Mouse (Mus musculus) liver, embryonic 14.5 days (tissue): ENCODE data around the gene Get4. TPM values are rescaled to one million over a fixed set of nuclear protein-coding genes. Genes with fewer than 3 reads are reported as not detected.

Experiments used
- ATAC-seq: fragments of 200-750 bp; cut with Nextera tagmentation; 2 replicates; pipeline ENCODE4 v1.8.0; 2017; ENCODE audit warnings: moderate number of reproducible peaks, mild to moderate bottlenecking, moderate library complexity; ENCODE audit not compliant: insufficient read depth
- DNase-seq, 3 experiments: peaks; one replicate each; pipeline ENCODE4 v3.0.0-alpha.2; 2012 to 2013; ENCODE audit warnings: low read depth in 3 of 3, low spot score in 3 of 3
- H3K27ac ChIP-seq: fragments of 300-500 bp; sonication (generic); 2 replicates; pipeline ENCODE4 v1.5.1; 2014; ENCODE audit warnings: moderate library complexity, mild to moderate bottlenecking, control low read depth, inconsistent platforms
- H3K27me3 ChIP-seq: fragments of 300-500 bp; sonication (generic); 2 replicates; pipeline ENCODE4 v1.6.1; 2014; ENCODE audit warnings: mild to moderate bottlenecking, low read length, moderate library complexity; ENCODE audit not compliant: control insufficient read depth, insufficient read depth
- H3K36me3 ChIP-seq: fragments of 300-500 bp; sonication (generic); replicated peaks from 2 replicates; pipeline ENCODE4 v1.6.1; 2014; ENCODE audit warnings: low read depth; ENCODE audit not compliant: control insufficient read depth, insufficient read depth
- H3K4me1 ChIP-seq, 2 experiments: fragments of 200-500 bp in 1 of 2; fragments of 300-500 bp in 1 of 2; sonication (generic) in 1 of 2; replicated peaks; 2 replicates each; pipeline ENCODE4 v1.6.1; 2012 to 2014; ENCODE audit warnings: antibody characterized with exemption in 1 of 2, inconsistent platforms in 1 of 2, low read length in 1 of 2; ENCODE audit not compliant: control insufficient read depth in 2 of 2, insufficient read depth in 2 of 2
- H3K4me2 ChIP-seq: fragments of 300-500 bp; sonication (generic); 2 replicates; pipeline ENCODE4 v1.6.1; 2014; ENCODE audit warnings: low read depth, mild to moderate bottlenecking, control low read depth, moderate library complexity
- H3K4me3 ChIP-seq, 2 experiments: fragments of 200-500 bp in 1 of 2; fragments of 300-500 bp in 1 of 2; sonication (generic) in 1 of 2; 2 replicates each; pipeline ENCODE4 v1.5.1; 2012 to 2014; ENCODE audit warnings: low read depth in 2 of 2, low read length in 2 of 2, mild to moderate bottlenecking in 2 of 2, control low read depth in 1 of 2, inconsistent platforms in 1 of 2, moderate library complexity in 1 of 2; ENCODE audit not compliant: insufficient read depth in 1 of 2
- H3K9ac ChIP-seq: fragments of 300-500 bp; sonication (generic); replicated peaks from 2 replicates; pipeline ENCODE4 v1.6.1; 2014; ENCODE audit warnings: mild to moderate bottlenecking, control low read depth, moderate library complexity
- H3K9me3 ChIP-seq: fragments of 300-500 bp; sonication (generic); 2 replicates; pipeline ENCODE4 v1.6.1; 2016; ENCODE audit warnings: low read length, mixed read lengths; ENCODE audit not compliant: control insufficient read depth
- CTCF ChIP-seq: IDR thresholded peaks from 2 replicates; pipeline ENCODE4 v1.5.1; 2016; ENCODE audit warnings: antibody characterized with exemption, low read depth, control low read depth
- EP300 ChIP-seq: IDR thresholded peaks from 2 replicates; pipeline ENCODE4 v1.6.1; 2016; ENCODE audit warnings: antibody characterized with exemption, low read depth
- WGBS: fragments of 180-500 bp; shearing (Covaris S2); extraction: QIAGEN DNeasy Blood & Tissue Kit; methylation state at CpG from one replicate; pipeline ENCODE4 v1.1.7; 2014; ENCODE audit not compliant: insufficient replicate concordance; 5-methylcytosine and 5-hydroxymethylcytosine counted together
- polyA plus RNA-seq, 2 experiments: library from polyadenylated mRNA; depleted of rRNA in 1 of 2; stranded (reverse) in 1 of 2; unstranded in 1 of 2; fragments of >200 nt; fragmentation: Nextera tagmentation in 1 of 2; extraction: Ambion mirVana in 1 of 2; gene quantifications; 2 replicates each; pipeline versions ENCODE4 v1.2.1 to v1.2.3; 2012 to 2014

Get4 gene
- polyA plus RNA-seq, 2 experiments = 56.8 to 107 TPM

DNA sequence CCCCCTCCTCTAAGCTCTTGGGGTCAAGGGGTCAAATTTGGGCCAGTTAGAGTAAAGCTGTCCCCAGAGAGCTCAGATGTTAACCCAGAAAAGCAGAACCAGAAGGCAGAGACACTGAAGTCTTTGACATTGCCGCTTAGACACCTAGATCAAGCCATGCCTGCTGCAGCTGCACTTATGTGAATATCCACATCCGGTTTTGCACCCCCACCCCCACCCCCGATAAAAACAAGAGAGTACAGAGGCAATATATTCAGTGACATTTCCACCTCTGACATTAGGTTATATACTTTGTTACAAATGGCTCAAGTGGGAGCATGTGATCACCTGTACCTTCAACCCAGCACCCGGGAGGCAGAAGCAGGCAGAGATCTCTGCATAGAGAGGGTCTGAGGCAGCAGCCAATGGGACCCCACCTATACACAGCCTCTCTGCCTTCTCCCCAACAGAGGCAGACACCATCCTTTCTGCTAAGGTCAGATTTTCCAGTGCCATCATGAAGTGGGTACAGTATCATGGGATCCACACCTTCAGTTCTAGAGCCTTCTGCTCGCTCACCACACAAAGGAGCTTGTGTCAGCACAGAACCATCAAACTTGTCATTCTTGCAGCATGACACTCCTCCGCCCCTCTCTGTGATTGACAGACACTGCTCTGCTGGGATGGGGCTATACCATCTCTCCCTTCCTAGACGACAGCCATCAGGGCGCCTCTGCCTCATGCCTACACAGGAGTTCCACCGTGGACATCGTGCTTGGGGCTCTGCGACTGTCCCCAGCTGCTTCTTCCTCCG, 38.5 kb downstream of the Get4 start:
- no peak for TF ChIP-seq CTCF
- no peak for TF ChIP-seq EP300
- no peak overlapping the region for H3K9ac ChIP-seq
- WGBS = 72% methylated on average over 12 of the region's 12 CpGs
- H3K4me2 ChIP-seq = no peak overlapping the region
- H3K4me1 ChIP-seq = peaks cover 2 to 19% of the 10 kb centered on the region in 2 experiments
- H3K36me3 ChIP-seq = no peaks in the 10 kb centered on the region
- H3K27ac ChIP-seq = no peak overlapping the region
- DNase-seq (no peak), ATAC-seq (no peak)
- H3K9me3 ChIP-seq = no peaks in the 10 kb centered on the region
- no peak overlapping the region for H3K4me3 ChIP-seq
- no peaks in the 10 kb centered on the region for H3K27me3 ChIP-seq

DNA sequence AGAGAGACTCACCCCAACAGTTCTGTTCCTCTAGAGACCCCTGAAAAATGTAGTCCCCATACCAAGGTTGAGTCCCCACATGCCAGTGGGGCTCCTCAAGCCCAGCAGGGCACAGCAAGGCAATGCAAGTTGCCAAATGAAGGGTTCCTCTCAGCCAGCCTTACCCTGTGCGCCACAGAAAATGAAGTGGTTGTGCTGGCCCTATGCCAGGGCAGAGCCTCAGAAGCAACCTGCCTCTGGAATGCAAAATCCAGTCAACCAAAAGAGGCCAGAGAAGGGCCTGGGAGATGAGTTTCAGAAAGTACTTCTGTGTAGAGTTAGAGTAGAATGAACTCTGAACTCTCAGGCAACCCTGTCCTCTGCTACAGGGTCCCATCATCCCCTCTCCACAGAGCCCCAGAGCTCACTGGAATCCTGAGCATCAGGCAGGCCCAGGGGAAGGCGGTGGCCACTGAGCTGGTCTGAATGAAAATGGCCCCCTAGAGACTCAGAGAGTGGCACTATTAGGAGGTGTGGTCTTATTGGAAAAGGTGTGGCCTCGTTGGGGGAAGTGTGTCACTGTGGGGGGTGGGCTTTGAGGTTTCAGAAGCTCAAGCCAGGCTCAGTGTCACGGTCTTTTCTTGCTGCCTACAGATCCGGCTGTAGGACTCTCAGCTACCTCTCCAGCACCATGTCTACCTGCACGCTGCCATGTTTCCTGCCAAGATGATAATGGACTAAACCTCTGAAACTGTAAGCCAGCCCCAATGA, 39.9 kb downstream of the Get4 start:
- no peak for ATAC-seq

DNA sequence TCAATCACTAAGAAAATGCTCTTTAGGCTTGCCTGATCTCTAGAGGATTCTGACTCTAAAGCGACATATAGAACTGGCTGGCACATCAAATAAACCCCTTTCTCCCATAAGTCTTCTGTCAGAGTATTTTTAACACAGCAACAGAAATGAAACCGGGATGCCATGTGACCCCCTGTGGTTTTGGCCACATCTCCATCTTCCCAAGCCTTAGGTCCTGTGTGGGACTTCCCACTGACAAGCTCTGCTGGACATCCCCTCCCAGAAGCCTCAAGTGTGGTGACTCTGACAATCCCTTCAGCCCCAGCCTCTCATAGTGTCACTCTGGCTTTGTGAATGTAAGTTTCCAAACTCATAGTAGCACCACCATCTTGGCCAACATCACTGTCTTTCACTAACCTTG, 42.0 kb downstream of the Get4 start:
- Histone ChIP-seq H3K4me2 (no peak overlapping the region), H3K9ac (no peak overlapping the region), H3K36me3 (no peaks in the 10 kb centered on the region), H3K9me3 (no peaks in the 10 kb centered on the region), H3K27ac (no peak overlapping the region), H3K4me1 (no peaks in the 10 kb centered on the region; a peak in 1 of 4 replicates), H3K4me3 (no peak overlapping the region), H3K27me3 (no peaks in the 10 kb centered on the region)
- ATAC-seq = no peak
- WGBS = 57% methylated on average over 2 of the region's 2 CpGs
- no peak for DNase-seq
- TF ChIP-seq EP300 = no peak
- TF ChIP-seq CTCF = no peak

More for the DNA sequence above, 39.9 kb downstream of the Get4 start:
- Histone ChIP-seq H3K36me3 (no peaks in the 10 kb centered on the region), H3K27ac (no peak overlapping the region), H3K4me3 (no peak overlapping the region), H3K4me2 (no peak overlapping the region), H3K4me1 (peaks cover 0 to 6% of the 10 kb centered on the region in 2 experiments; a peak in 3 of 4 replicates), H3K27me3 (no peaks in the 10 kb centered on the region), H3K9me3 (no peaks in the 10 kb centered on the region), H3K9ac (no peak overlapping the region)
- WGBS = 67% methylated on average over 6 of the region's 6 CpGs
- no peak for DNase-seq
- TF ChIP-seq CTCF = no peak
- TF ChIP-seq EP300 = no peak

DNA sequence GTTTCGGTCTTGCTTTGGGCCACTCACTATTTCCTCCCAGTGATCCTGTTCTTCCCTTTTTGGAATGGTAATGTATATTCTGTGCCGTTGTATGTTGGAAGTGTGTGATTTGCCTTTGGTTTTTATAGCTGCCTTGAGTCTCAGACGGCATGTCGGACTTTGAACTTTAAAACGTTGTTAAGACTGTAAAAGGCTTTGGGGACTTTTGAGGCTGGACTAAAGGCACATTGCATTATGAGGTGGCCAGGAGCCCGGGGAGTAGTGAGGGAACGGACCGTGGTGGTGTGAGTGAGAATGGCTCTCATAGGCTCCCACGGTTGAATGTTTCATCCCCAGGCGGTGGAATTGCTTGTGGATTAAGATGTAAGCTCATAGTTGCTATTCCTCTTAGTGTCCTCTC, 45.0 kb downstream of the Get4 start:
- ATAC-seq = no peak
- WGBS = 83% methylated on average over 10 of the region's 10 CpGs

DNA sequence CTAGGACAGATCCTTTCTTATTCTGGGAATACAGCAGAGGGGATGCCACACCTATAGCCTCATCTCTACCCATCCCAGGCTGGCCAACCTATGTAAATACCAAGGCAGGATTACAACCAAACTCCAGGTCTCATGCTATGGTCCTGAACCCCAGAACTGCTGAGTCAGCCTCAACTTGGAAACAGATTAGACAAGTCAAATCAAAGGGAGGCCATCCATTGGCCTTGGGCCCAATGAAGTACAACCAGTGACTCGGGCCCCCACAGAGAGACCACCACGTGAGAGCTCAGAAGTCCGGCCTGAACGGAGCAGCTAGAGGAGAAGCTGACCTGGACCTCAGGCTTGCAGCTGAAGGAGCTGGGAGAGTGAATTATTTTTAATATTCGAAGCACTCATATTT, 45.6 kb downstream of the Get4 start:
- 69% methylated on average over 5 of the region's 5 CpGs for WGBS

More for the DNA sequence above, 45.0 kb downstream of the Get4 start:
- H3K4me1 ChIP-seq = peaks cover 0 to 2% of the 10 kb centered on the region in 2 experiments; a peak in 1 of 4 replicates
- no peak overlapping the region for H3K4me2 ChIP-seq
- no peak overlapping the region for H3K27ac ChIP-seq
- no peaks in the 10 kb centered on the region for H3K27me3 ChIP-seq
- no peak overlapping the region for H3K9ac ChIP-seq
- H3K36me3 ChIP-seq = no peaks in the 10 kb centered on the region
- no peak overlapping the region for H3K4me3 ChIP-seq
- H3K9me3 ChIP-seq = no peaks in the 10 kb centered on the region
- TF ChIP-seq CTCF = no peak
- no peak for DNase-seq

More for the DNA sequence above, 45.6 kb downstream of the Get4 start:
- Histone ChIP-seq H3K4me3 (no peak overlapping the region), H3K4me2 (no peak overlapping the region), H3K9ac (no peak overlapping the region), H3K4me1 (peaks cover 0 to 2% of the 10 kb centered on the region in 2 experiments; a peak in 1 of 4 replicates), H3K36me3 (no peaks in the 10 kb centered on the region), H3K27me3 (no peaks in the 10 kb centered on the region), H3K9me3 (no peaks in the 10 kb centered on the region), H3K27ac (no peak overlapping the region)
- no peak for ATAC-seq
- DNase-seq = no peak
- TF ChIP-seq CTCF (no peak), EP300 (no peak)
